In genomic region chr6:65878300-65878699, GRCm38 (mm10) we compare ENCODE assay signal across 20 mouse cellular contexts.
"Had no signal": no experiment of that assay in that cellular context is flagged by ENCODE, and none has a peak within 500 bp of the region (broad histone marks: within the 10 kb centered on the region; RNA-seq: fewer than 3 reads in every experiment).

No protein-coding gene starts in this region.

- H3K27ac ChIP-seq: intestine, embryonic 15.5 days; limb, embryonic 12.5 days; limb, embryonic 15.5 days; liver, embryonic 14.5 days; midbrain, embryonic 12.5 days; neural tube, embryonic 13.5 days; stomach, embryonic 15.5 days had no signal

- H3K36me3 ChIP-seq: intestine, embryonic 15.5 days; midbrain, embryonic 12.5 days; neural tube, embryonic 13.5 days; stomach, embryonic 15.5 days had no signal

- H3K4me3 ChIP-seq: intestine, embryonic 15.5 days; limb, embryonic 12.5 days; limb, embryonic 15.5 days; megakaryocyte, embryonic 14.5 days; midbrain, embryonic 12.5 days; myocyte; neural tube, embryonic 13.5 days; stomach, embryonic 15.5 days had no signal

- DNase-seq: kidney, adult 11 months; kidney, adult 8-10 months; kidney, postnatal 14 days; kidney, postnatal 4 days; left cerebral cortex, postnatal 4 days; retina, postnatal 1 day; right cerebral cortex, postnatal 25 days; spleen, adult 18-20 months; thymus, postnatal 25 days had no signal

- ATAC-seq: intestine, embryonic 15.5 days; midbrain, embryonic 16.5 days had no signal

- H3K9ac ChIP-seq: intestine, embryonic 15.5 days; limb, embryonic 12.5 days; limb, embryonic 15.5 days; liver, embryonic 14.5 days; midbrain, embryonic 12.5 days; neural tube, embryonic 13.5 days; stomach, embryonic 15.5 days had no signal

- H3K27me3 ChIP-seq: intestine, embryonic 15.5 days; limb, embryonic 12.5 days; limb, embryonic 15.5 days; megakaryocyte, embryonic 14.5 days; midbrain, embryonic 12.5 days; neural tube, embryonic 13.5 days; stomach, embryonic 15.5 days had no signal

- H3K4me2 ChIP-seq: intestine, embryonic 15.5 days; limb, embryonic 12.5 days; limb, embryonic 15.5 days; liver, embryonic 11.5 days; midbrain, embryonic 12.5 days; neural tube, embryonic 13.5 days; stomach, embryonic 15.5 days had no signal

- H3K9me3 ChIP-seq: intestine, embryonic 15.5 days; limb, embryonic 12.5 days; limb, embryonic 15.5 days; midbrain, embryonic 12.5 days; neural tube, embryonic 13.5 days; stomach, embryonic 15.5 days had no signal

- H3K4me1 ChIP-seq: intestine, embryonic 15.5 days; limb, embryonic 12.5 days; limb, embryonic 15.5 days; megakaryocyte, embryonic 14.5 days; midbrain, embryonic 12.5 days; neural tube, embryonic 13.5 days; stomach, embryonic 15.5 days had no signal
